Mouse (Mus musculus) intestine, embryonic 14.5 days (tissue): ENCODE measurements around the gene Hikeshi. TPM values are rescaled to one million over a fixed set of nuclear protein-coding genes. Genes with fewer than 3 reads are reported as not detected.

ENCODE experiments used
- polyA plus RNA-seq: library from polyadenylated mRNA; unstranded; fragments of >200 nt; fragmentation: Nextera tagmentation; extraction: Ambion mirVana; gene quantifications from 2 replicates; pipeline ENCODE4 v1.2.1, GENCODE M21; 2014

Gene Hikeshi
- polyA plus RNA-seq, 1 experiment from 2014 or later = 132 TPM

Other genes starting within 250 kb of the Hikeshi start
- gene Ccdc81, start 37.6 kb downstream of the Hikeshi start, polyA plus RNA-seq = 0.15 TPM in 1 of 2 replicates, not detected in the other
- 71.0 and 81.5 TPM in 2 replicates for gene Eed, start 39.8 kb upstream of the Hikeshi start, polyA plus RNA-seq
- gene Picalm, start 189.0 kb upstream of the Hikeshi start, polyA plus RNA-seq = 43.6 and 46.6 TPM in 2 replicates